Mouse (Mus musculus) kidney, postnatal 36 days (tissue): Measurements from ENCODE around the gene Btg4.
"Not testable (repeated sequence)": the region's sequence is repeated elsewhere in the genome, so short reads cannot be mapped to it uniquely, and the experiment has no call there.

Experiments used
- DNase-seq, 2 experiments: peaks; one replicate each; pipeline ENCODE4 v3.0.0; 2021 to 2022; ENCODE audit warnings: mixed read lengths in 2 of 2

Btg4 gene

GRCm38 (mm10) chr9:51093697-51094096 lies 33.0 kb downstream of the Btg4 start:
- no peak for DNase-seq

- DNase-seq, result no peak
Measured at GRCm38 (mm10) chr9:51096306-51096705, 35.6 kb downstream of the Btg4 start.

- DNase-seq, result peak; percentile 67 to 76
Measured at GRCm38 (mm10) chr9:51101756-51102425, 41.2 kb downstream of the Btg4 start, which contains the start of gene 4833427G06Rik. 4833427G06Rik (minus strand) TSS chr9:51102078.

GRCm38 (mm10) chr9:51102963-51103807 lies 42.5 kb downstream of the Btg4 start:
- DNase-seq, result peak; percentile 44 to 68

GRCm38 (mm10) chr9:51103808-51104514 lies 43.3 kb downstream of the Btg4 start:
- peak; percentile 42 to 68 for DNase-seq

- no peak for DNase-seq
Measured at GRCm38 (mm10) chr9:51105751-51106150, 45.0 kb downstream of the Btg4 start.

GRCm38 (mm10) chr9:51114767-51115166 lies 54.1 kb downstream of the Btg4 start:
- DNase-seq, result no peak

GRCm38 (mm10) chr9:51136985-51137384 lies 76.3 kb downstream of the Btg4 start:
- DNase-seq, result peak; percentile 10 to 66

GRCm38 (mm10) chr9:51137432-51137831 lies 76.7 kb downstream of the Btg4 start:
- DNase-seq, result no peak

- no peak for DNase-seq
Measured at GRCm38 (mm10) chr9:51137836-51138235, 77.1 kb downstream of the Btg4 start.

GRCm38 (mm10) chr9:51138301-51138700 lies 77.6 kb downstream of the Btg4 start:
- DNase-seq, result no peak

GRCm38 (mm10) chr9:51139401-51139800 lies 78.7 kb downstream of the Btg4 start:
- not testable (repeated sequence) for DNase-seq

- no peak for DNase-seq
Measured at GRCm38 (mm10) chr9:51140711-51141110, 80.0 kb downstream of the Btg4 start.

GRCm38 (mm10) chr9:51143437-51143836 lies 82.7 kb downstream of the Btg4 start:
- DNase-seq, result no peak

- DNase-seq, result no peak
Measured at GRCm38 (mm10) chr9:51144218-51144617, 83.5 kb downstream of the Btg4 start.

- DNase-seq, result peak; percentile 7 to 15
Measured at GRCm38 (mm10) chr9:51146496-51146895, 85.8 kb downstream of the Btg4 start.

GRCm38 (mm10) chr9:51147294-51147693 lies 86.6 kb downstream of the Btg4 start:
- no peak for DNase-seq

GRCm38 (mm10) chr9:51152079-51152752 lies 91.5 kb downstream of the Btg4 start:
- peak; percentile 72 to 80 for DNase-seq

GRCm38 (mm10) chr9:51161771-51162388 lies 101.2 kb downstream of the Btg4 start:
- peak; percentile 71 to 85 for DNase-seq

GRCm38 (mm10) chr9:51163989-51164388 lies 103.3 kb downstream of the Btg4 start:
- DNase-seq, result no peak

GRCm38 (mm10) chr9:51165312-51166180 lies 104.8 kb downstream of the Btg4 start, which contains the start of gene Gm32742:
Gm32742 (minus strand) TSS chr9:51165517.
- DNase-seq, result no peak
